Mouse (Mus musculus) induced T-regulatory cell, adult 2 months (primary cell): Measurements from ENCODE around the gene Fry.
"Not testable (repeated sequence)": the region's sequence is repeated elsewhere in the genome, so short reads cannot be mapped to it uniquely, and the experiment has no call there.

Source experiments
- DNase-seq: peaks from one replicate; pipeline ENCODE4 v3.0.0-alpha.2; 2012; ENCODE audit warnings: low read depth

Gene Fry

DNA sequence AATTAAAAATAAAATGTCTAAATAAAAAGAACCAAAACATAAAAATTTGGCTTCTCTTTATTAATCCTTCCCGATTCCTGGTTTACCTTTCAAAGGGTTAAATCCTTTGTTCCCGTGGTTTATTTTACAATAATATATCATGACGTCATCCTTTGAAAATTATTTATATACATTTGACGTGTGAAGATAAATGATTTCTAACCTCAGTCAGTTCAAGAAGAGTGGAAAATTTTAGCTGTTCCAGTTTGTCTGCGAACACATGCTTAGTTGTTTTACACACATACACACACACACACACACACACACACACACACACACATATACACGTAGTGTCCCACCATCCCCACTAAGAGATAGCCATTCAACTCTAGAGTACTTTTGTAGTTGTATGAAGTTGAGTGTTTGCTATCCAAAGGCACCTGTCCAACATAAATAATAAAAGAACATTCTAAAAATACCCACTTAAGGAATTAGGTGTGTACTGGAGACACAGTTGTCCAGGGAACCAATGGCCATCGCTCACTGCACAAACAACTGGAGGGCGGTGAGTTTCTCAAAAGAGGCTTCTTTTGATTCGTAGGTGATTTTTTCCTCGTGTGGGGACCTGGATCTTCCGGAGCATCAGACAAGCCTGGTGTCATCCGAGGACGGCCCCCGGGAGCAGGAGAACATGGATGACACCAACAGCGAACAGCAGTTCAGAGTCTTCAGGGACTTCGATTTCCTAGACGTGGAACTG, 338.9 kb downstream of the Fry start:
- no peak for DNase-seq

DNA sequence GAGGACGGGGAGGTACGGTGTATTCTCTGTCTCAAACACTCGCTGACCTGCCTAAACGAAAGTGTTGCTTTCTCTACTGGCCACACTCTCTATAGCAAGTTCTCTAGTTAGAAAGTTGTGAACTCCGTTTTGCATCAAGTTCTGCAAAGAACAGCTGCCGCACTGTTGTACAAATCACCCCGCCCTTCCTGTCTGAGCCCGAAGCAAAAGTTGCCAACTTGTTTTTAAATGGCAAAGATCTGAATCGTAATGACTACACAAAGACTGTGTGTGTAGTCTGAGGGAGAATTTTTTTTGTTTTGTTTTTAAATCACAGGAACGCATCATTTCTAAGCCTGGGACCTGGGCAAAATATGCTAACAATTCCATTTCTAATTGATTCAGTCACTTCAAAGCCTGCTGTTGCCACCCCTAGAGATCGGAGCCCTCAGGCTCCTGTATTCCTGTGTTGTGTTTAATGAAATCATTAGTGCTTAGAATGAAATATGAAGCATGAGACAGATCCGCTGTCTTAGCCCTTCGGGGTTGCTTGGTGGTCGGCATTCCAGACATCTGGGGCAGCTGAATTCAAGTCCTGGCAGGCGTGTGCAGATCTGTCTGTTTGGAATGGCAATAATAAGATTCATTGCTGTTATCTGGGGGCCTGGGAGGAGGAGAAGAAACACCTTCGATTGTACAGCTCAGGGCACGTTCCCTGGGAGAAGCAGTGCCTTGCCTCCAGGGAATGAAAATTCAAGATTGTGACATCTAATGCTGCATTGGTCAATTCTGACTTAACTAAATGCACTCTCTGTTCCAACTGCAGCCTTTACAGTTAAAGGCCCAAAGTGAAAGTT, 339.7 kb downstream of the Fry start:
- peak; percentile 36 for DNase-seq

DNA sequence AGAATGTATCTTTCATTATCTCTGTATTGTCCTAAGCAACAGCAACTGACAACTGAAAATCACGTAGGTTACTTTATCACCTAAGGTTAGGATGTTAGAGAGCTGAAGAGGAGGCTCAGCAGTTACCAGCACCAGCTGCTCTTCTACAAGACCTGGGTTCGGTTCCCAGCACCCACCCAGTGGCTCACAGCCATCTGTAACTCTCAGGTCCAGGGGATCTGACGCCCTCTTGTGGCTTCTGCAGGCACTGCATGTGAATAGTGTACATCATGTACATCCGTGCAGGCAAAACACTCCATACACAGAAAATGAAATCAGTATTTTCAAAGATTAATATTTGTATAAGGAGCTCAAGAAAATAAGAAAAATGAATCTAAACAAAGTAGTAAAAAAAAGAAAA, 341.4 kb downstream of the Fry start:
- peak; percentile 30 for DNase-seq

GRCm38 (mm10) chr5:150464721-150465120, 346.3 kb downstream of the Fry start:
- no peak for DNase-seq

DNA sequence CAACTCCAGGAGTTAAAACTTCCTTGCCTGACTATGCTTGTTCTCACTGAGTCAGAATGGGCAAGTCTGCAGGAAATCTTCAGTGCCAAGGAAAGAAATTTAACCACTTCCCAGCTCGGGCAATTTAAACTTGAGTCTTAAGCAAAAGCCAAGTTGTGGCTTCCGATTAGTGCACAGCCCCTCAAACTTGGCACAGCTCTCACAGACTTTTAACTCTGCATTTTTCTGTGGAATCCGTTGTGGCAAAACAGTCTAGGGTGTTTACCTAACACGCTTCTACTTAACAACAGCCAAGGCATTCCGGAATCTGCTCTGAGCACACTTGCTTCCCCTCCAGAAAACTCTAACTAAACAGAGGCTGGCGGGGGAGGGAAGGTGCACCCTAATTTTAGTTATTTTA, 346.8 kb downstream of the Fry start:
- no peak for DNase-seq

- DNase-seq, result no peak
Observed at GRCm38 (mm10) chr5:150466132-150466531, 347.7 kb downstream of the Fry start.

GRCm38 (mm10) chr5:150468431-150468830, 350.0 kb downstream of the Fry start:
- DNase-seq, result no peak

GRCm38 (mm10) chr5:150477364-150477763, 358.9 kb downstream of the Fry start:
- no peak for DNase-seq

- DNase-seq, result no peak
Observed at GRCm38 (mm10) chr5:150478612-150479011, 360.2 kb downstream of the Fry start.

DNA sequence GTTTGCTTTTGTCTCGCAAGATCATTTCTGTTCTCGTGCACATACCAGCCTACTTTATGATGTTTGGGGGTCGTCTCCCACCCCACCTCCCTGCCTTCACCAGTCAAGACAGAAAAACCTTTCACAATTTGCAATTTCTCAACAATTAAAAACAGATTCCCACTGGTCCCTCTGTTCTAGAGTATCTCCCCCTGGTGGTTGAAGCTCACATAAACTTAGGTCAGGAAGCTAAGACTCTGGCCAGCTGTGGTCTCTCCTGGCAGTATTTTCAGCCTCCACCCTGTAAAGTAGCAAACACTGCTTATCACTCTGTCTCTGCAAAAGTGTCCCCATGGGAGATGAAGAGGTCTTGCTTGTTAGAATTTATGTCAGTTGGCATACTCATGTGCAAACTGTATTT, 366.8 kb downstream of the Fry start:
- peak; percentile 65 for DNase-seq

- no peak for DNase-seq
Observed at GRCm38 (mm10) chr5:150490285-150490684, 371.8 kb downstream of the Fry start.

DNA sequence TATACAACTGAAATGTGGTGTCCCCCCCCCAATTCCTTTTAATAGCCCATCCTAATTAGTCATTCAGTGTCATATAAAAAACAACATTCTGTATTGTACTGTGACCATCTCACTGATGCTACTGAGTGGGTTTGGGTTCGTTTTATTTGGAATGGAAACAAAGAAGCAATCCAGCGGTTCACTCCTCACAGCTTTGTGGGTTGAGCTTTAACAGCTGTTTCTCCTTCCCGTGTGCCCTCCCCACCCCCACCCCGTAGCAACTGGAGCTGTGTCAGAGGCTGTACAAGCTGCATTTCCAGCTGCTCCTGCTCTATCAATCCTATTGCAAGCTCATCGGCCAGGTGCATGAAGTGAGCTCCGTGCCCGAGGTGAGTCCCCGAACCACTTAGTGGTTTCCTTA, 372.4 kb downstream of the Fry start:
- no peak for DNase-seq

DNA sequence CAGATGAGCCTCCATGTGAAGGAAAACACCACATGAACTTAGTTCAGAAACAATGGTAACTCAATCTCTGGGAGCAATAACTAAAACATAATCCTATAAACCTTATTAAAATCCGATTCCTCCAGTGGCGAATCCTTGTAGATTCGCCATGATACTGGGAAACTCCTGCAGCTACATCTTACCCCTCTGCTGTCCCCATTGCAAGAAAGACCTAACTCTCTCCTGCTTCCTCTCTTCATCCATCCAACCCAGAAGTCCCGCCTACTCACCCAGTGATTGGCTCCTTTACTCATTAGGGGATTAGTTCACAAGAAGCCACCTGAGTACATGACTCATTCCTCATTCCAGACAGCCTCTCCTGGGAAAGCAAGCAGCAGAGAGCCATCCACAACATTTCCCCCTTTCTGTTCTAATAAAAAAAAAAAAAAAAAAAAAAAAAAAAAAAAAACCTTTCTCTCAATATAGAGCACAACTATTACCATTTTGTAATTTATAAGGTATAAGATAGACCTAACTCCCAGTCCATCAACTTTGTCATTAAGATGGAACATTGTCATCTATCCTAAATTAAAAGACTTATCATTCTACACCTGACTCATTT, 373.2 kb downstream of the Fry start:
- DNase-seq, result not testable (repeated sequence)

DNA sequence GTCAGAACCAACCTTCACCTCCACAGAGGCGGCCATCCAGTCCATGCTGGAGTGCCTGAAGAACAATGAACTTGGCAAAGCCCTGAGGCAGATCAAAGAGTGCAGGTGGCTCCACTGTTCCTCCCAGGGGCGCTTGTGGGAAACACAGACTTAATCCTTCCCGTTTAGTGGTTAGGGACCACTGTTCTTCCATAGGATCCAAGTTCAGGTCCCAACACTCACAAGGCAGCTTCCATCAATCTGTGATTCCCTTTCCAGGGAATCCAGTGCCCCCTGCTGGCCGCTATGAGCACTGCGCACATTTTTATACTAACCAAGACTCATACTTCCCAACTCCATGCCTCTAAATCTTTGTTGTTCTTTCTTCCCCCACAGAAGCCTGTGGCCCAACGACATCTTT, 377.3 kb downstream of the Fry start:
- DNase-seq, result peak; percentile 69

DNA sequence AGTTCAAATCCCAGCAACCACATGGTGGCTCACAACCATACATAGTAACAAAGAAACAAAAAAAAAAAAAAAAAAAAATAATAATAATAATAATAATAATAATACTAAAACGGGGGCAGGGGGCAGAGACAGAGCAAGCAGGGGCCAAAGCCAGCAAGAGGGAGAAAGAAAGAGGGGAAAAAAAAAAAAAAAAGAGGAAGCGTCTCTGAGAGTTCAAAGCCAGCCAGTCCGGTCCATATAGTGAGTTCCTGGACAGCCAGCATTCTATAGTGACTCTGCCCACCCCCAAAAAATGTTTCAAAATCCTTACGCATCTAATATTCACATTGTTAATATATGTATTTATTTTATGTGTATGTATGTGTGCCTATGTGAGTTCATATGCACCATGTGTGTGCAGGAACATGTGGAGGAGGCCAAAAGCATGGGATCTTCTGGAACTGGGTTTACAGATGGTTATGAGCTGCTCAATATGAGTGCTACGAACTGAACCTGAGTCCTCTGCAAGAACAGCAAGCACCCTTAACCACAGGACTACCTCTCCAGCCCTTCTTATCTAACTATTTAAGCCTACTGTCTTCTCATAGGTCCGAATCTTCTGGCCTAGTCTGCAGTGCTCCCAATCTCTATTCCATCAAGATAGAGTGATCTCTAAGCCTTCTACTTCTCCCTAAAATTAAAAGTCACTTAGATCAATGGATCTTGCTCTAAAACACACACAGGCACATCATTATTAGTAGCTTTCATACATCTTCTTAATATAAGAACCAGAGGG, 392.2 kb downstream of the Fry start:
- no peak for DNase-seq

DNA sequence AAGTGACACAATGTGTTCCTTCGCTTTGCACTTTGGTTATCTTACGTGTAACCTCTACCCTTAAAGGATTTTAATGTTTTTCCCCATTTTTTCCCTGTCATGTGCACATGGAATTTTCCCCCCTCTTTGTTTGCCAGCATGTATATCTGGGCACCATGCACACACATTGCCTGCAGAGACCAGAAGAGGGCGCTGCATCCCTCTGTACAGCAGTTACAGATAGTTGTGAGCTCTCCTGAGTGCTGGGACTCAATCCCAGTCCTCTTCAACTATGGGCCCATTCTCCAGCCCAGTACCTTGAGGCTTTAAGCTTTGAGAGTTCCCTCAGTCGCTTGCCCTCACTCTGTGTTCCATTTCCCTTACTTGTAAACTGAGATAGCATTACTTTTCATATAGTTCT, 394.8 kb downstream of the Fry start:
- no peak for DNase-seq

- no peak for DNase-seq
Observed at GRCm38 (mm10) chr5:150514027-150514426, 395.6 kb downstream of the Fry start.

DNA sequence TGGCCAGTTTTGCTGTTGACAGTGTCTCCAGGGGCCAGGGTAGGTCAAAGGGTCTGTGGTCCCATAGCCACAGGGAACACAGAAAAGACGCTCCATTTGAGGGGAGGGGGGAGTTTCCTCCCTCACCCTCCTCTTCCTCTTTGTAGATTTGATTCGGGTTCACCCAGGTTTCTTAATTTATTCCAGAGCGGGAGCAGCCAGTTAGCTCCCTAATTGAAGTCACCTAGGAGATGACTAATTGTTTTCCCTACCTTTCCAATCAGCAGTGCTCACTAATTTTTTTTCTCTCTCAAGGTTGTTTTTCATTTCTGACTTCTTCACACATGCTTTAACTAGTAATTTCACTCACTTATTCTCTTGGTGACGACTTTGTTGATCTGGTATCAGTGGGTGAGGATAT, 399.6 kb downstream of the Fry start, which contains the start of gene Zar1l:
TSS of gene Zar1l (minus strand) at position 101 of the 400 bp plus-strand sequence.
- no peak for DNase-seq

DNA sequence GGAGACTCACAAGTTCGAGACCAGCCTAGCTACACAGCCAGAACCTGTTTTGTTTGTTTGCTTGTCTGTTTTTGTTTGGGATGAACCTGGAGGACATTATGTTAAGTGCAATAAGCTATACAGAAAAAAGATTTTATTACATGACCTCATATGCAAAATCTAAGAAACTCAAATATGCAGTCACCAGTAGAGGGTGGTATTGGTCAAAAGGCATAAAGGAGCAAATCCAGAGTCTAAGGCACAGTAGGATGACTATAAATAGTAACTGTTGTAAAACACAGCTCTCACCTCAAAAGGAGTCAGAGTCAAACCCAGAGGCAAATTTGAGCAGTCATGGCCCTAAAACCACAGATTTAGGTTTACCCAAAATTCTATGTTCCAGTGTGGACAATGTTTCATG, 401.1 kb downstream of the Fry start:
- peak; percentile 79 for DNase-seq

DNA sequence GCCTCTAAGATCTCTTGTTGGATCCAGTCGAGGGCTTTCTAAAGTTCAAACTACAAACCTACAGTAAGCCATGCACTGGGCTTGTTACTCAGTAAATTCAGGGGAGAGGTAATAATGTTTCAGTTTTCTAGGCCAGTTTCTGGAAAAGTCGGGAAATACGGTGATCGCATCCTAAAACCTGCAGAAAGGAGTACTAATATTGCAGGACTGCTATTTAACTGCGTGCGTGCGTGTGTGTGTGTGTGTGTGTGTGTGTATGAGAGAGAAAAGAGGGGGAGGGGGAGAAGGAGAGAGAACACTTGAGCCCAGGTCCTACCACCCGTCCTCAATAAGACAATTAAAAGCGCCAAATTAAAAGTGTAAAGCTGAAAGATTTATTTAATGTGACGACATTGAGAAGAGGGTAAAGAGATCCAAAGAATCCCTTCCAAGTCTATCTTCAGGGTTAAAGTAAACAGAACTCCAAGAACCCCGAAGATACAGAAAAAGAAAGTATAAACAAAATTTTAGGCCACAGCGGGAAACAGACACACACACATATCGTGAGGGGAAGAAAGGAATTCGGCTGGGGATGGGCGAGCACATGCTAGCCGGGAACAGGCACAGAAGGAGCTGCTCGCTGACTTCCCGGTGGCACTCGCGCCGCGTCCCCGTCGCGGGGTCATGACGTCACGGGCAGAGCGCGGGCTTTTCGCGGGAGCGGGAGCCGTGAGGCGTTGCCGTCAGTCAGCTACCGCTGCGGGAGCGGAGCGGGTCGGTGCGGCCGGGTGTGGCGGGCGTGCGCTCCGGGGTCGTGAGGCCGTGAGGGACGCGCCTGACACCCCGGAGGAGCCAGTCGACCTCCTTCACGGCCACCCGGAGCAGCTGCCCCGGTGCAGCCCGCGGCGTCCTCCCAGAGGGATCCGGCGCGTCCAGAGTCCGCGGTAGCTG, 403.8 kb downstream of the Fry start, which contains the start of gene Brca2:
TSS of gene Brca2 (plus strand) at position 694 of the 930 bp plus-strand sequence.
- peak; percentile 93 for DNase-seq

DNA sequence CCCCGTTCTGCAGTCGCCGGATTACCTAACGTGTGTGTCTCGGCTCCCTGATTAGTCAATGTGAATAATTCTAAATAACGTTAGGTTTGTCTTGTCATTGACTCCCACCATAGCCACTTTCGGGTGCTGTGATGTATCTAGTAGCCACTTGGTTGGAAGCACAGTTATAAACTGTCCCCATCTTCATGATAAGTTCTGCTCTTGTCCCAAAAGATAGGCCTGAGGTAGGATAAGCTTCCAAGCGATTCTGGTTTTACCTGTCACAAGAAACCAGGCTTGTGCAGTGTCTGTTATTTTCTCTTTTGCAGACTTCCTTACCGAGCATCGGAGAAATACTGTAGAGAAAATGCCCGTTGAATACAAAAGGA, 404.4 kb downstream of the Fry start:
- DNase-seq, result no peak
